Mouse (Mus musculus): Measurements from ENCODE around the gene Sms. TPM values are rescaled to one million over a fixed set of nuclear protein-coding genes. Genes with fewer than 3 reads are reported as not detected.

Gene Sms
- 10 to 100 TPM; 64.3 to 76.7 (median 73.3) TPM for total RNA-seq (2022)

- DNase-seq (ENCODE audit: low spot score in 2 of 2): peak; percentile 9 to 31
These were observed at the start of gene Sms for GRCm38 (mm10) chrX:157491944-157492726. Gene Sms (minus strand): TSS chrX:157492287.

GRCm38 (mm10) chrX:157506400-157506799 is 14.3 kb upstream of the Sms start:
- DNase-seq (ENCODE audit: low spot score in 2 of 2): no peak

GRCm38 (mm10) chrX:157504506-157504905 is 12.4 kb upstream of the Sms start:
- DNase-seq (ENCODE audit: low spot score in 2 of 2): no peak

GRCm38 (mm10) chrX:157501871-157502270 is 9.8 kb upstream of the Sms start:
- DNase-seq (ENCODE audit: low spot score in 2 of 2): no peak

GRCm38 (mm10) chrX:157500004-157500403 is 7.9 kb upstream of the Sms start:
- no peak for DNase-seq (ENCODE audit: low spot score in 2 of 2)

GRCm38 (mm10) chrX:157493159-157493558 is 1.1 kb upstream of the Sms start:
- no peak for DNase-seq (ENCODE audit: low spot score in 2 of 2)

- DNase-seq (ENCODE audit: low spot score in 2 of 2): peak; percentile 14 to 16
These were observed 747 bp downstream of the Sms start for GRCm38 (mm10) chrX:157491145-157491935.

- peak in 1 of 2 experiments; percentile 8 for DNase-seq (ENCODE audit: low spot score in 2 of 2)
These were observed 1.3 kb downstream of the Sms start for GRCm38 (mm10) chrX:157490769-157491144.

- no peak for DNase-seq (ENCODE audit: low spot score in 2 of 2)
These were observed 2.0 kb downstream of the Sms start for GRCm38 (mm10) chrX:157489871-157490721.

- DNase-seq (ENCODE audit: low spot score in 2 of 2): no peak
These were observed 3.3 kb downstream of the Sms start for GRCm38 (mm10) chrX:157488831-157489230.

- DNase-seq (ENCODE audit: low spot score in 2 of 2): no peak
These were observed 5.3 kb downstream of the Sms start for GRCm38 (mm10) chrX:157486765-157487164.

GRCm38 (mm10) chrX:157482842-157483241 is 9.2 kb downstream of the Sms start:
- DNase-seq (ENCODE audit: low spot score in 2 of 2): no peak

GRCm38 (mm10) chrX:157481860-157482259 is 10.2 kb downstream of the Sms start:
- DNase-seq (ENCODE audit: low spot score in 2 of 2): no peak

GRCm38 (mm10) chrX:157477328-157477727 is 14.8 kb downstream of the Sms start:
- no peak for DNase-seq (ENCODE audit: low spot score in 2 of 2)

- DNase-seq (ENCODE audit: low spot score in 2 of 2): no peak
These were observed 15.8 kb downstream of the Sms start for GRCm38 (mm10) chrX:157476153-157476810.

GRCm38 (mm10) chrX:157471711-157472660 is 20.1 kb downstream of the Sms start:
- DNase-seq (ENCODE audit: low spot score in 2 of 2): no peak

GRCm38 (mm10) chrX:157468795-157469194 is 23.3 kb downstream of the Sms start:
- DNase-seq (ENCODE audit: low spot score in 2 of 2): no peak

GRCm38 (mm10) chrX:157468055-157468454 is 24.0 kb downstream of the Sms start:
- no peak for DNase-seq (ENCODE audit: low spot score in 2 of 2)

- DNase-seq (ENCODE audit: low spot score in 2 of 2): no peak
These were observed 26.1 kb downstream of the Sms start for GRCm38 (mm10) chrX:157465949-157466348.

- no peak for DNase-seq (ENCODE audit: low spot score in 2 of 2)
These were observed 29.4 kb downstream of the Sms start for GRCm38 (mm10) chrX:157462716-157463115.
